ENCODE assay signal across 8 mouse cellular contexts in the genomic region with DNA sequence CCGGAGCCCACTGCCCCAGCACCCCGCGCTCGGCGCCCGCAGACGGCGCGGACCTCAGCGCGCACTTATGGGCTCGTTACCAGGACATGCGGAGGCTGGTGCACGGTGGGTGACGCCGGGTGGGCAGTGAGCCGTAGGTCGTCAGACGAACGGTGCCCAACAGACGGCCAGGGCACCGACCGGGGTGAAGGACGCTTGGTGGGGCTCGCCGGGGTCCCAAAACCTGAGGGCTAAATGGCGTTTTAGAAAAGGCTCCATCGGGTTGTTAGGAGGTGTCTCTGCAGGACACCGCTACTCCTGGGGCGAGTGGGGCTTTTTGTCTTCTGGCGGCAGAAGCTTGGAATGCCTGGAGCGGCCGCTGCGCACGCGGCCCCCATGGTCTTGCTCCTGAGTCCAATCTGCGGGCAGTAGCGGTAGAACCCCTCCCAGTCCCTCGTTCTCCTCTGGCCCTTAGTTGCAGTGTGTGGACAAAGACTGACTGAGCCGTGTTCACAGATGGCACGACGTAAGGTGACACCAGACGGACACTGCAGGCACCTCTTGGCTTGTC. TPM values are rescaled to one million over a fixed set of nuclear protein-coding genes. Genes with fewer than 3 reads are reported as not detected.
DNase-seq lines count a peak whose midpoint lies in the region; ATAC-seq and TF ChIP-seq lines count a peak whose summit lies in the region.

No protein-coding gene starts in this region.

- peak; percentile 40 for DNase-seq in thymus, adult 2 months
- DNase-seq in thymus, postnatal 14 days = no peak
- DNase-seq in induced T-regulatory cell, adult 2 months (ENCODE audit: low read depth) = peak; percentile 38
- peak; percentile 75 for DNase-seq in mesoderm, embryonic 11.5 days (ENCODE audit: low read depth, low spot score)
- no peak for DNase-seq in frontal cortex, postnatal 36 days (ENCODE audit: low spot score in 2 of 2)
- DNase-seq in right cerebral cortex, postnatal 36 days (ENCODE audit: low spot score in 2 of 2) = no peak

- no peak overlapping the region for H3K27ac ChIP-seq in thymus, adult 2 months (ENCODE audit: control insufficient read depth, insufficient read depth, low read length)
- peak overlapping the region; percentile 84 for H3K27ac ChIP-seq in embryonic facial prominence, embryonic 12.5 days

- no peaks in the 10 kb centered on the region; the same call in 1 of the 2 replicates for H3K36me3 ChIP-seq in thymus, adult 2 months (ENCODE audit: control insufficient read depth, insufficient read depth, low read length)
- peaks cover 26% of the 10 kb centered on the region for H3K36me3 ChIP-seq in embryonic facial prominence, embryonic 12.5 days

- peak overlapping the region; percentile 52 for H3K4me3 ChIP-seq in thymus, adult 2 months (ENCODE audit: control insufficient read depth, insufficient read depth, low read length)
- H3K4me3 ChIP-seq in embryonic facial prominence, embryonic 12.5 days = peak overlapping the region; percentile 99

- H3K4me1 ChIP-seq in thymus, adult 2 months (replicated peaks; ENCODE audit: control insufficient read depth, insufficient read depth, low read length) = peaks cover 10% of the 10 kb centered on the region
- peaks cover 47% of the 10 kb centered on the region for H3K4me1 ChIP-seq in embryonic facial prominence, embryonic 12.5 days

- ATAC-seq in embryonic facial prominence, embryonic 12.5 days (ENCODE audit: insufficient number of reproducible peaks, insufficient read depth, low FRiP score, low TSS enrichment) = peak; percentile 11
- ATAC-seq in granulocyte monocyte progenitor cell, adult 5-6 weeks (replicated peaks; ENCODE audit: poor library complexity, severe bottlenecking) = no peak

- H3K27me3 ChIP-seq in thymus, adult 2 months (ENCODE audit: control insufficient read depth, insufficient read depth, low read length) = no peaks in the 10 kb centered on the region
- H3K27me3 ChIP-seq in embryonic facial prominence, embryonic 12.5 days = no peaks in the 10 kb centered on the region

- peak overlapping the region; percentile 94 for H3K9ac ChIP-seq in embryonic facial prominence, embryonic 12.5 days

- no peak for TF ChIP-seq CTCF in thymus, adult 2 months (IDR thresholded peaks at IDR 0.05; ENCODE audit: borderline replicate concordance, control insufficient read depth, extremely low read depth, insufficient read depth, low read length, poor library complexity)

- TF ChIP-seq POLR2A in thymus, adult 2 months (IDR thresholded peaks at IDR 0.05; ENCODE audit: control insufficient read depth, extremely low read depth, insufficient read depth, low read length, poor library complexity) = no peak

- 4% methylated on average over 32 of the region's 43 CpGs for WGBS in thymus, adult 2 months
- WGBS in embryonic facial prominence, embryonic 12.5 days = under 1% methylated on average over 36 of the region's 43 CpGs

- H3K4me2 ChIP-seq in embryonic facial prominence, embryonic 12.5 days (replicated peaks) = peak overlapping the region; percentile 84

- H3K9me3 ChIP-seq in embryonic facial prominence, embryonic 12.5 days = no peaks in the 10 kb centered on the region

RNA-seq across cellular contexts. Expression of a gene that starts 0.5 kb away (rescaled TPM):
- 220 and 273 TPM in 2 replicates for polyA plus RNA-seq in thymus, adult 2 months (2012; rRNA removed)
- polyA plus RNA-seq in embryonic facial prominence, embryonic 12.5 days (2016; fragmentation: Nextera tagmentation; extraction: Ambion mirVana) = 455 and 459 TPM in 2 replicates
- 107 and 116 TPM in 2 replicates for total RNA-seq in granulocyte monocyte progenitor cell, adult 5-6 weeks (2014; fragmentation: Nextera tagmentation)
- total RNA-seq in granulocyte monocyte progenitor cell, adult 5-6 weeks (2017) = 172 and 213 TPM in 2 replicates

RNA-seq across cellular contexts. Expression of a gene that starts 2.6 kb away (rescaled TPM):
- 77.4 and 91.1 TPM in 2 replicates for polyA plus RNA-seq in thymus, adult 2 months (2012; rRNA removed)
- 59.1 and 64.8 TPM in 2 replicates for polyA plus RNA-seq in embryonic facial prominence, embryonic 12.5 days (2016; fragmentation: Nextera tagmentation; extraction: Ambion mirVana)
- total RNA-seq in granulocyte monocyte progenitor cell, adult 5-6 weeks (2014; fragmentation: Nextera tagmentation) = 183 and 200 TPM in 2 replicates
- total RNA-seq in granulocyte monocyte progenitor cell, adult 5-6 weeks (2017) = 85.5 and 91.3 TPM in 2 replicates

RNA-seq across cellular contexts. Expression of a gene that starts 37.1 kb away (rescaled TPM):
- polyA plus RNA-seq in thymus, adult 2 months (2012; rRNA removed) = 17.2 and 26.7 TPM in 2 replicates
- 28.4 and 29.6 TPM in 2 replicates for polyA plus RNA-seq in embryonic facial prominence, embryonic 12.5 days (2016; fragmentation: Nextera tagmentation; extraction: Ambion mirVana)
- total RNA-seq in granulocyte monocyte progenitor cell, adult 5-6 weeks (2014; fragmentation: Nextera tagmentation) = not detected in 2 replicates
- total RNA-seq in granulocyte monocyte progenitor cell, adult 5-6 weeks (2017) = 3.0 TPM in 1 of 2 replicates, not detected in the other

Comparison
In these comparisons a context has a peak if more than half of its experiments do, and no peak if none do; other contexts are left out.
1. DNase-seq: peak in thymus, adult 2 months (single experiment), induced T-regulatory cell, adult 2 months (single experiment) and mesoderm, embryonic 11.5 days (single experiment); none in thymus, postnatal 14 days (single experiment), frontal cortex, postnatal 36 days (0 of 2) and right cerebral cortex, postnatal 36 days (0 of 2).